Mouse (Mus musculus): ENCODE measurements around the gene Rbfox2. TPM values are rescaled to one million over a fixed set of nuclear protein-coding genes. Genes with fewer than 3 reads are reported as not detected.
A peak's percentile ranks its signal among the peaks of the same experiment; 100 is the strongest.

Gene Rbfox2
- polyA plus RNA-seq, 1 experiment from 2014 or later, result 81.9 TPM

DNA sequence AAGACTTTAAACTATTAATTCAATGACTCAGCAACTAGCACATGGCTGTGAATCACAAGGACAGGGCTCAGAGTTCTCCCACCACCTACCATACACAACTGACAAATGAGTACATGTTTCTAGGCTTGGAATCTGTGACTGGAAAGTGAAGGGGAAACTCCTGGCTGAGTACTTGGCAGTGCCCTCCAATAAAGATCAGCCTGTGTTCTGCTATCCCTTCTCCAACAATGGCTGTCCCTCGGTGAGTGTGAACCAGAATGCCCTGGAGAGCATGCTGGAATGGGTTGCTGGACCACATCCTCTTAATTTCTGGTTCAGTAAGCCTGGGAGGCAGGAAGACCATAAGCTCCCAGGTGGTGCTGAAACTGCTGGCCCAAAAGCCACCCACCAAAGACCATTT is 87.2 kb downstream of the Rbfox2 start:
- Histone ChIP-seq H3K4me3 (ENCODE audit: low read depth, low read length) (no peak overlapping the region), H3K27me3 (ENCODE audit: control insufficient read depth, insufficient read depth, low read length) (no peaks in the 10 kb centered on the region), H3K4me1 (ENCODE audit: control insufficient read depth, insufficient read depth, low read length) (peaks cover 12% of the 10 kb centered on the region), H3K9ac (replicated peaks; ENCODE audit: low read length) (no peak overlapping the region), H3K4me2 (ENCODE audit: low read depth, low read length) (no peak overlapping the region), H3K9me3 (replicated peaks; ENCODE audit: control insufficient read depth, low read length) (no peaks in the 10 kb centered on the region), H3K36me3 (replicated peaks; ENCODE audit: control insufficient read depth, insufficient read depth, low read depth, low read length) (no peaks in the 10 kb centered on the region), H3K27ac (replicated peaks; ENCODE audit: low read depth, low read length) (no peak overlapping the region)
- ATAC-seq (replicated peaks; ENCODE audit: insufficient number of reproducible peaks, low FRiP score, low TSS enrichment, low read depth) (no peak), DNase-seq (ENCODE audit: low spot score) (no peak)
- WGBS, result 60% methylated on average over 1 of the region's 1 CpGs

DNA sequence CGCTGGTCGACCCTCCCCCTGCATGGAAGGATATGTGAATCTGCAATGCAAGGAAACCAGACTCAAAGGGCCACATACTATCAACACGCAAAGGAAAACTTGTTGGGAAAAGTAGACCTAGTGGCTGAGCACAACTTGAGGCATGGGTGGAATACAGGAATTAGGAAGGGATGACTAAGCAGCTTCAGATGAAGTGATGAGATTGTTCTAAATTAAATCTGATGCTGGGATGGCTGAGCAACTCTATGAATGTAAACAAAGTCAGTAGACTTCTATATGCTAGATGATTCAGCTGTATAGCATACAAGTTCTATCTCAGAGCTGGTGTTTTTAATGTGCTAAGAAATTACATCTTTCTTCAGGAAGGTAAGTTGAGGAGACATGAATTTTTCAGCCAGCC is 88.8 kb downstream of the Rbfox2 start:
- WGBS, result 91% methylated on average over 3 of the region's 3 CpGs
- H3K36me3 ChIP-seq (replicated peaks; ENCODE audit: control insufficient read depth, insufficient read depth, low read depth, low read length), result no peaks in the 10 kb centered on the region
- no peak for ATAC-seq (replicated peaks; ENCODE audit: insufficient number of reproducible peaks, low FRiP score, low TSS enrichment, low read depth)
- DNase-seq (ENCODE audit: low spot score), result no peak
- no peak overlapping the region for H3K9ac ChIP-seq (replicated peaks; ENCODE audit: low read length)
- H3K4me2 ChIP-seq (ENCODE audit: low read depth, low read length), result no peak overlapping the region
- peaks cover 21% of the 10 kb centered on the region for H3K4me1 ChIP-seq (ENCODE audit: control insufficient read depth, insufficient read depth, low read length)
- H3K9me3 ChIP-seq (replicated peaks; ENCODE audit: control insufficient read depth, low read length), result no peaks in the 10 kb centered on the region
- H3K4me3 ChIP-seq (ENCODE audit: low read depth, low read length), result no peak overlapping the region
- H3K27ac ChIP-seq (replicated peaks; ENCODE audit: low read depth, low read length), result no peak overlapping the region
- H3K27me3 ChIP-seq (ENCODE audit: control insufficient read depth, insufficient read depth, low read length), result no peaks in the 10 kb centered on the region

DNA sequence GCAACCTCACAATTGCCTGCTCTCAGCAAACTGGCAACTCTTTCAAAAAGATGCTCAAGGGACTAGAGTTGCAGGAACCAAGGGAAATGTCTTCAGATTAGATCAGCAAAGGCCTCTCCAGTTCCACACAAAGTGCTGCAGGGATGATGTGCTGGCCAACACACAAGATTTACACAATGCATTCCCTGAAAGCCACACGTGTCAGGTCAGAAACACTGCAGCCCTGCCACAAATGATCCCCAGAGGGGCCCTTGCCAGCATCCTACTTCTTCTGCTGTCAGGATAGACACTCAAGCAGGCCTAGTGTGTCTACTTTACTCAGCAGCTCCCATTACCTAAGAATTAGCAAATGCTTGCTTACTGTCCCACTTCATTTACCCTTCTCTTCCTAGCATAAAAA is 89.3 kb downstream of the Rbfox2 start:
- ATAC-seq (replicated peaks; ENCODE audit: insufficient number of reproducible peaks, low FRiP score, low TSS enrichment, low read depth) (no peak), DNase-seq (ENCODE audit: low spot score) (no peak)
- H3K36me3 ChIP-seq (replicated peaks; ENCODE audit: control insufficient read depth, insufficient read depth, low read depth, low read length), result no peaks in the 10 kb centered on the region
- no peak overlapping the region for H3K9ac ChIP-seq (replicated peaks; ENCODE audit: low read length)
- no peaks in the 10 kb centered on the region for H3K9me3 ChIP-seq (replicated peaks; ENCODE audit: control insufficient read depth, low read length)
- no peak overlapping the region for H3K4me3 ChIP-seq (ENCODE audit: low read depth, low read length)
- no peak overlapping the region for H3K27ac ChIP-seq (replicated peaks; ENCODE audit: low read depth, low read length)
- H3K27me3 ChIP-seq (ENCODE audit: control insufficient read depth, insufficient read depth, low read length), result no peaks in the 10 kb centered on the region
- peaks cover 23% of the 10 kb centered on the region for H3K4me1 ChIP-seq (ENCODE audit: control insufficient read depth, insufficient read depth, low read length)
- WGBS, result 50% methylated on average over 1 of the region's 1 CpGs
- H3K4me2 ChIP-seq (ENCODE audit: low read depth, low read length), result no peak overlapping the region

DNA sequence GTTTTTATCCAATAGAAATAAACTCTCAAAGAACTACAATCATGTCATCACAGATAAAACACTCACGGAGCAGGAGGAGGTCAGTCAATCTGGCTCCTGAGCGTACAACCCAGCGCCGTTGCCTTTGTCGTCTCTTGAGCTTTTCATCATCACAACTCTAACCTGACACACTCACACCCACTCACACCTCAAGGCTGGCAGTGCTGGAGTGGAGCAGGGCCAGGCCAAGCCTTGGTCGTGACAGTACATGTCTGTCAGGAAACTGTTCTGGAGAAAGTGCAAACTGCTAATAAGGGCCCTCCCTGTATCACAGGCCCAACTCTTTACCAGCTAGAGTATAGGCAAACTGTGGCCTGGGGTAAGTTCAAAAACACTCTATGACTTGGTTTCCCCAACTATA is 90.1 kb downstream of the Rbfox2 start:
- 0 out of 2 replicates have a peak overlapping the region, but pooled peaks have one; percentile 1 for H3K27ac ChIP-seq (replicated peaks; ENCODE audit: low read depth, low read length)
- ATAC-seq (replicated peaks; ENCODE audit: insufficient number of reproducible peaks, low FRiP score, low TSS enrichment, low read depth), result no peak

DNA sequence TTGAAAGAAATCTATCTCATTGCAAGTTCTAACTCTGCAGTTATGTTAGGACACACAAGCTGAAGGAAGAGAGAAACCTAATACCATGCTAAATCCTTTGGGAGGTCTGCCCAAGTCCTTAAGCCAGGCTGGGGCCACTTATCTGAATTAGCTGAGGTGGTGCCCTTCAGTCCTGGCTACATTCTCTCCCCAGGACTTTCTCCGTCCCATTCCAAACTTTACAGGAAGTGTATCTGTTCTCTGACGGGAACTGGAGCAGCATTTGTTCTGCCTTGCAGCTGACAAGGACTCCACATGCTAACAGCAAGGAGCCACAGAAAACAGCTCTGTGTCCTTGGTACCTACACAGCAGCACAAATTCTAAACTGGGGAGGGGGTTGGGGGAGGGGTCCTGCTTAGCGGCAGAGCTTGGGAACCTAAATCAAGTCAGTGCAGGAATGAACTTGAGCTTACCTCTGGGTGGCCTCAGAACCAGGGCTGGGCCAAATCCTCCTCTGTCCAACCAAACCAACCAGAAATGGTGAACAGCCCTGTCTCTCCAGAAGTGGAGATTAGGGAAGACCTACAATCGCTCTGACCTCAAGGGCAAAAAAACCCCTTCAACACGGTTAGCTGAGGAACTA is 91.5 kb downstream of the Rbfox2 start:
- DNase-seq (ENCODE audit: low spot score) (peak; percentile 72), ATAC-seq (replicated peaks; ENCODE audit: insufficient number of reproducible peaks, low FRiP score, low TSS enrichment, low read depth) (peak; percentile 67)
- Histone ChIP-seq H3K9ac (replicated peaks; ENCODE audit: low read length) (no peak overlapping the region), H3K9me3 (replicated peaks; ENCODE audit: control insufficient read depth, low read length) (no peaks in the 10 kb centered on the region), H3K4me2 (ENCODE audit: low read depth, low read length) (peak overlapping the region; percentile 10), H3K4me3 (ENCODE audit: low read depth, low read length) (no peak overlapping the region), H3K27me3 (ENCODE audit: control insufficient read depth, insufficient read depth, low read length) (no peaks in the 10 kb centered on the region), H3K36me3 (replicated peaks; ENCODE audit: control insufficient read depth, insufficient read depth, low read depth, low read length) (no peaks in the 10 kb centered on the region), H3K27ac (replicated peaks; ENCODE audit: low read depth, low read length) (peak overlapping the region; percentile 81), H3K4me1 (ENCODE audit: control insufficient read depth, insufficient read depth, low read length) (peaks cover 23% of the 10 kb centered on the region)
- 6% methylated on average over 5 of the region's 5 CpGs for WGBS

More for the DNA sequence above, 90.1 kb downstream of the Rbfox2 start:
- no peak for DNase-seq (ENCODE audit: low spot score)
- Histone ChIP-seq H3K9me3 (replicated peaks; ENCODE audit: control insufficient read depth, low read length) (no peaks in the 10 kb centered on the region), H3K4me2 (ENCODE audit: low read depth, low read length) (no peak overlapping the region), H3K4me3 (ENCODE audit: low read depth, low read length) (no peak overlapping the region), H3K27me3 (ENCODE audit: control insufficient read depth, insufficient read depth, low read length) (no peaks in the 10 kb centered on the region), H3K4me1 (ENCODE audit: control insufficient read depth, insufficient read depth, low read length) (peaks cover 23% of the 10 kb centered on the region), H3K9ac (replicated peaks; ENCODE audit: low read length) (no peak overlapping the region), H3K36me3 (replicated peaks; ENCODE audit: control insufficient read depth, insufficient read depth, low read depth, low read length) (no peaks in the 10 kb centered on the region)
- 76% methylated on average over 6 of the region's 6 CpGs for WGBS

DNA sequence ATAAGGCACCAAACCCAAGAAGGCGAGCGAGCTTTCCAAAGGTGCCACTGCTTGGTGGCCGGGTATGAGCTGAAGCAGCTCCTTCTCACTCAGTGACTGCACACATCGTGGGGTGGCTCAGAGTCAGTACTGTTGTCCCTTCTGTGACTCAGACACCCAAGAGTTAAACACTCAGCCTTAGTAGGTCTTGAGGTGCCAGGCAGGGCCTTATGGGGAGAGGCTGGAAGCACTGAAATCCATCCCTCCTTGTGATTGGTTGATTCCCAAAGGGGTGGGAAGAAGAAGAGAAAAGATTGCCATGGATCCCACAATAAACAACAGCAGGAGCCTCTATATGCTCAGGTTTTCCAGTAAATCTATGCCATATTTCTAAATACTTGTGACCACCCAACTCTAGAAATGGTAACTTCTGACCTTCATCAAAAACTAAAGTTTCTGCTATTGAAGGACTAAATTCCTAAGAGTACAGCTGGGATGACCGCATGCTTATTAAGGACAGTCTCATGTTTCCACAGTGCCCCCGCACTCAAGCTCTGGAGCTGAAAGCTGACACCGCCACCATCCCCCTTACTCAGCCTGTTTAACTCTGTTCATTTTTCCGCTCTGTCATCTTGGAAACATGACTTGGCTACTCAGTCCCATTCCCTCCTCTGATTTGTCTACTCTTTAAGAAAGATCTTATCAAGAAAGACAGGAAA is 92.2 kb downstream of the Rbfox2 start:
- DNase-seq (ENCODE audit: low spot score), result peak; percentile 94
- peaks cover 23% of the 10 kb centered on the region for H3K4me1 ChIP-seq (ENCODE audit: control insufficient read depth, insufficient read depth, low read length)
- WGBS, result 26% methylated on average over 8 of the region's 8 CpGs
- no peaks in the 10 kb centered on the region for H3K9me3 ChIP-seq (replicated peaks; ENCODE audit: control insufficient read depth, low read length)
- peak overlapping the region; percentile 20; the same call in 1 of the 2 replicates for H3K4me2 ChIP-seq (ENCODE audit: low read depth, low read length)
- ATAC-seq (replicated peaks; ENCODE audit: insufficient number of reproducible peaks, low FRiP score, low TSS enrichment, low read depth), result peak; percentile 86
- H3K27ac ChIP-seq (replicated peaks; ENCODE audit: low read depth, low read length), result peak overlapping the region; percentile 82
- H3K4me3 ChIP-seq (ENCODE audit: low read depth, low read length), result no peak overlapping the region
- H3K9ac ChIP-seq (replicated peaks; ENCODE audit: low read length), result no peak overlapping the region
- no peaks in the 10 kb centered on the region for H3K27me3 ChIP-seq (ENCODE audit: control insufficient read depth, insufficient read depth, low read length)
- no peaks in the 10 kb centered on the region for H3K36me3 ChIP-seq (replicated peaks; ENCODE audit: control insufficient read depth, insufficient read depth, low read depth, low read length)

DNA sequence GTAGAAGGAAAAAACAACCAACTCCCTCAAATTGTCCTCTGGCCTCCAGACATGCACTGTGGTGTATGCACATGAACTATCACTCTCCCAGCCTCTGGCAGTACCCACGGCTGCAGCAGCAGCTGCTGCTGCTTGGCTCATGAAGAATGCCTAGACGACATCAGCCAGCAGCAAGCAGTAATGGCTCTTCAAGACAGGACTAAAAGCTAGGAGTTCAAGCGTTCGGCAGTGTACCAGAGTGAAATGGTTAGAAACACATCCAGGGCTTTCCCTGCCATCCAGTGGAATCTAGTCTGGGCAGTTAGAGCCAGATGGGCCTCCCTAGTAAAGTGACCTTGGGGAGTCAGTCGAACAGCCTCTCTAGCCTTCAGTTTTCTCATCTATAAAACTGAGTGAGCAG is 93.0 kb downstream of the Rbfox2 start:
- Histone ChIP-seq H3K9ac (replicated peaks; ENCODE audit: low read length) (no peak overlapping the region), H3K36me3 (replicated peaks; ENCODE audit: control insufficient read depth, insufficient read depth, low read depth, low read length) (no peaks in the 10 kb centered on the region), H3K27me3 (ENCODE audit: control insufficient read depth, insufficient read depth, low read length) (no peaks in the 10 kb centered on the region), H3K4me1 (ENCODE audit: control insufficient read depth, insufficient read depth, low read length) (peaks cover 23% of the 10 kb centered on the region), H3K4me2 (ENCODE audit: low read depth, low read length) (no peak overlapping the region), H3K27ac (replicated peaks; ENCODE audit: low read depth, low read length) (peak overlapping the region; percentile 82), H3K9me3 (replicated peaks; ENCODE audit: control insufficient read depth, low read length) (no peaks in the 10 kb centered on the region), H3K4me3 (ENCODE audit: low read depth, low read length) (no peak overlapping the region)
- no peak for ATAC-seq (replicated peaks; ENCODE audit: insufficient number of reproducible peaks, low FRiP score, low TSS enrichment, low read depth)
- 27% methylated on average over 5 of the region's 5 CpGs for WGBS
- no peak for DNase-seq (ENCODE audit: low spot score)

DNA sequence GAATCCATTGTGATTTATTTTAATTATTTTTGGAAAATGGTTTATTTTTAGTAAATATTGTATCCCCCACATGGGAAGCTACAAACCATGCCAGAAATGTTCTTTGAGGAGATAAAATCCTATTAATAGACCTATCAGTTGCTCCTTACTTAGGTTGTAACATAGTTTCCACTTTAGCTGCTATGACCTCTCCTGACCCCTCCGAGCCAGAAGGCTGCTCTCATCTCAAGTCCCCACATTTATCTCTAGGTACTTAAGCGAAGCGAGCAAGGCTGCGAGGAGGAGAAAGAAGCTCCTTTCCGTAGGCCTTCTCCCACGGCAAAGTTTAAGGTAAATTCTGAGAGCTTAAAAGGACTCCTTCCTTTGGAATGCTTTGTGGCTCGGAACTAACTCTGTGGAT is 94.0 kb downstream of the Rbfox2 start:
- DNase-seq (ENCODE audit: low spot score) (no peak), ATAC-seq (replicated peaks; ENCODE audit: insufficient number of reproducible peaks, low FRiP score, low TSS enrichment, low read depth) (no peak)
- no peaks in the 10 kb centered on the region for H3K9me3 ChIP-seq (replicated peaks; ENCODE audit: control insufficient read depth, low read length)
- WGBS, result 36% methylated on average over 7 of the region's 7 CpGs
- H3K9ac ChIP-seq (replicated peaks; ENCODE audit: low read length), result peak overlapping the region; percentile 19; the same call in 1 of the 2 replicates
- H3K27me3 ChIP-seq (ENCODE audit: control insufficient read depth, insufficient read depth, low read length), result no peaks in the 10 kb centered on the region
- H3K4me1 ChIP-seq (ENCODE audit: control insufficient read depth, insufficient read depth, low read length), result peaks cover 23% of the 10 kb centered on the region
- no peak overlapping the region for H3K4me3 ChIP-seq (ENCODE audit: low read depth, low read length)
- H3K27ac ChIP-seq (replicated peaks; ENCODE audit: low read depth, low read length), result no peak overlapping the region
- no peak overlapping the region for H3K4me2 ChIP-seq (ENCODE audit: low read depth, low read length)
- H3K36me3 ChIP-seq (replicated peaks; ENCODE audit: control insufficient read depth, insufficient read depth, low read depth, low read length), result no peaks in the 10 kb centered on the region

Measured in embryonic facial prominence, embryonic 11.5 days (tissue).